Mouse (Mus musculus) CH12.LX (cell line): ENCODE results near the gene Olfr800.

ENCODE experiments used
- CTCF ChIP-seq, 2 experiments: IDR thresholded peaks in 1 of 2; conservative IDR thresholded peaks in 1 of 2; 2 replicates each; pipeline ENCODE4 v1.5.1; 2011 to 2012; ENCODE audit warnings: low read depth in 2 of 2, low read length in 2 of 2, improper control_type of control experiment in 1 of 2, inconsistent platforms in 1 of 2, mild to moderate bottlenecking in 1 of 2, moderate library complexity in 1 of 2
- EP300 ChIP-seq: IDR thresholded peaks from 2 replicates; pipeline ENCODE4 v1.6.1; 2011; ENCODE audit warnings: low read length, improper control_type of control experiment
- MAFK ChIP-seq: IDR thresholded peaks from 2 replicates; pipeline ENCODE4 v1.6.1; 2011; ENCODE audit warnings: low read length, improper control_type of control experiment; ENCODE audit not compliant: insufficient replicate concordance
- MAZ ChIP-seq: IDR thresholded peaks from 2 replicates; pipeline ENCODE4 v1.6.1; 2012; ENCODE audit warnings: low read depth, mild to moderate bottlenecking, inconsistent platforms, low read length, improper control_type of control experiment, moderate library complexity
- MXI1 ChIP-seq: IDR thresholded peaks from 2 replicates; pipeline ENCODE4 v1.6.1; 2011; ENCODE audit warnings: mild to moderate bottlenecking, low read depth, low read length, improper control_type of control experiment
- MYC ChIP-seq: IDR thresholded peaks from 2 replicates; pipeline ENCODE4 v1.6.1; 2011; ENCODE audit warnings: low read depth, mild to moderate bottlenecking, improper control_type of control experiment, low read length
- PAX5 ChIP-seq: IDR thresholded peaks from 2 replicates; pipeline ENCODE4 v1.6.1; 2012; ENCODE audit warnings: low read length, inconsistent platforms, mixed read lengths
- POLR2A ChIP-seq: IDR thresholded peaks from 2 replicates; pipeline ENCODE4 v1.6.1; 2011; ENCODE audit warnings: low read depth, mild to moderate bottlenecking, improper control_type of control experiment, low read length
- RCOR1 ChIP-seq: conservative IDR thresholded peaks from 2 replicates; pipeline ENCODE4 v1.6.1; 2012; ENCODE audit warnings: low read depth, mild to moderate bottlenecking, inconsistent platforms, low read length, improper control_type of control experiment
- ZC3H11A ChIP-seq: IDR thresholded peaks from 2 replicates; pipeline ENCODE4 v1.6.1; 2012; ENCODE audit warnings: low read depth, mild to moderate bottlenecking, inconsistent platforms, low read length, improper control_type of control experiment
- ZMIZ1 ChIP-seq: IDR thresholded peaks from 2 replicates; pipeline ENCODE4 v1.6.1; 2012; ENCODE audit warnings: low read depth, mild to moderate bottlenecking, inconsistent platforms, low read length, improper control_type of control experiment
- ZNF384 ChIP-seq: IDR thresholded peaks from 2 replicates; pipeline ENCODE4 v1.6.1; 2012; ENCODE audit warnings: low read depth, low read length, improper control_type of control experiment, inconsistent platforms

DNA sequence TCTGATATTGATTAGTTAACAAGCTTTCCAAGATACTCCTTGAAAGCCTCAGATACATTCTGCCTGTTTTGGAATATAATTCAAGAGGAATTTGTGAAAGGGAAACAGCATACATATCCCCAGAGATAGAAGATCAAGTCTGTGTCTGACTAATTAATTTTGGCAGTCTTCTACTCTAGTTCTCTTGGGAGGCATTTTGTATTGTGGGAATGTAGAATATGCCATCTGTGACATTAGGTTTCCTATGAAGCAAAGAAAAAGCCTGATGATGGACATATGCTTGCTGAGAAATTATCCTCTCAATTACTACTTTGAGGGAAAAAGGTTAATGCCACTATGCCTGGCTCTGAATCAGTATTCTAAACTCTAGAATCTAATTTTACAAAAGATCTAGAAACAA is 34.2 kb upstream of the Olfr800 start:
- TF ChIP-seq EP300 = no peak
- TF ChIP-seq MAZ = no peak
- TF ChIP-seq ZNF384 = no peak
- TF ChIP-seq MAFK = no peak
- TF ChIP-seq POLR2A = no peak
- TF ChIP-seq MYC = no peak
- no peak for TF ChIP-seq CTCF (conservative IDR thresholded peaks at IDR 0.05 in 1 of 2, IDR thresholded peaks at IDR 0.05 in 1 of 2; ENCODE audit: low read depth in 2 of 2, low read length in 2 of 2)
- no peak for TF ChIP-seq ZC3H11A
- no peak for TF ChIP-seq ZMIZ1
- TF ChIP-seq PAX5 = no peak
- TF ChIP-seq MXI1 = no peak
- TF ChIP-seq RCOR1 = no peak
